Mouse (Mus musculus): ENCODE data around the gene Defb3. TPM values are rescaled to one million over a fixed set of nuclear protein-coding genes. Genes with fewer than 3 reads are reported as not detected.
"Not testable (repeated sequence)": the region's sequence is repeated elsewhere in the genome, so short reads cannot be mapped to it uniquely, and the experiment has no call there.

Gene Defb3
- total RNA-seq (2021), result not detected
- not detected in 2 replicates for polyA plus RNA-seq (2012; rRNA removed)
- long read RNA-seq, result 0 reads

DNA sequence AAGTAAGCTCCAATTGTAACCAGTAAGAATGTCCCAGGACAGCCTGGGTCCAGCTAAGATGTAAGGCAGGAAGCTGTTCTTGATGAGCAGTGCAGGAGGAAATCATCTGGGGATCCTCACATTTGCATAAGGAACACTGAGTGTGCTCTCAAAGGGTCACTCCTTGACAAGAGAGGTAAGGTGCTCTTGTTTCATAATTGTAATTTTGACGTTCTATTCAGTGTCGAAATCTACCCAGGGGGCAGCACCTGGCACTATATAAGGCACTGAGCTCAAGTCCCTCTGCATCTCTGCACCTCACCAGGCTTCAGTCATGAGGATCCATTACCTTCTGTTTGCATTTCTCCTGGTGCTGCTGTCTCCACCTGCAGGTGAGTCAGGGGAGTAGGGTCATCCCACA, at the start of gene Defb3:
TSS of gene Defb3 (plus strand) at position 301 of the 400 bp plus-strand sequence.
- not testable (repeated sequence) for DNase-seq

DNA sequence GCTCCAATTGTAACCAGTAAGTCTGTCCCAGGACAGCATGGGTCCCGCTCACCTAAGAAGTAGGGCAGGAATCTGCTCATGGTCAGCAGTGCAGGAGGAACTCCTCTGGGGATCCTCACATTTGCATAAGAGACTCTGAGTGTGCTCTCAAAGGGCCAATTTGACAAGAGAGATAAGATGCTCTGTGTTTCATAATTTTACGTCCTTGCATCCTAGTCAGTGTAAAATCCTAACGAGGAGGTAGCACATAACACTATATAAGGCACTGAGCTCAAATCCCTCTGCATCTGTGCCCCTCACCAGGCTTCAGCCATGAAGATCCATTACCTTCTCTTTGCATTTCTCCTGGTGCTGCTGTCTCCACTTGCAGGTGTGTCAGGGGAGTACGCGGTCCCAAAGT, 45.9 kb upstream of the Defb3 start, which contains the start of gene Defb5:
TSS of gene Defb5 (plus strand) at position 301 of the 400 bp plus-strand sequence.
- no peak for DNase-seq

DNA sequence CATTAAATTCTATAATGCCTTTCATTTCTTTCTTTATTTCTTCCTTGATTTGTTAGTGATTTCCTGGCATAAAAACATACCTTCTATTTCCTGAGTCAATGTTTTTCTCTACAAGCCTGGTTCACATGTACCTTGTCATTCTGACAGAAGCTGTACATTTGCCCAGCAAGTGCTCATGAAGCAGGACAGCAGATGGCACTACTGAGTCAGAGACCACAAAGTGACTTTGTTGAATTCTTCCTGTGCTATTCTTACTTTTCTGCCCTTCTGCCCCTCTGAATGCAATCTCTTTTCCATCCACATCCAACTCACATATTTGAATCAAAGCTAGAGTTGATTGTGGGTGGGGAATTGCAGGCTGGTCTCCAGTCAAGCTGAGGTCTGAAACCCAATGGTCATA, 35.0 kb upstream of the Defb3 start:
- DNase-seq, result no peak

DNA sequence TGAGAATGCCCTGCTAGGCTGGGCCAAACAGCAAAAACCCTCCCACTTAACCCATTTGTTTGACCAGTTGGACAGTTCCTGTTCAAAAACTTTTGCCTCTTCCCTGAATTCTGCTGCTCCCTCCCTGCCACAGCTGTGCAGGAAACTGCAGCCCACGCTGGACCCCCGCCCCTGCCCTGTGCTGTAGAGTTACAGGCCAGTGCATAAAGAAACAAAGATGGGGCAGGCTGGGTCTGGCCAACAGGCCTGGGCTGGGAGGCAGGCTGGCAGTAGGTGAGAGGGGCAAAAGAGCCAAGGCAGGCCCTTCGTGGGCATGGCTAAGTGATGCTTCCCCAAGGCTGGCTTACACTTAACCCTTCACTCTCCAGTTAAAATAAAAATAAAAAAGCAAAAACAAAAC, 33.5 kb upstream of the Defb3 start:
- no peak for DNase-seq

DNA sequence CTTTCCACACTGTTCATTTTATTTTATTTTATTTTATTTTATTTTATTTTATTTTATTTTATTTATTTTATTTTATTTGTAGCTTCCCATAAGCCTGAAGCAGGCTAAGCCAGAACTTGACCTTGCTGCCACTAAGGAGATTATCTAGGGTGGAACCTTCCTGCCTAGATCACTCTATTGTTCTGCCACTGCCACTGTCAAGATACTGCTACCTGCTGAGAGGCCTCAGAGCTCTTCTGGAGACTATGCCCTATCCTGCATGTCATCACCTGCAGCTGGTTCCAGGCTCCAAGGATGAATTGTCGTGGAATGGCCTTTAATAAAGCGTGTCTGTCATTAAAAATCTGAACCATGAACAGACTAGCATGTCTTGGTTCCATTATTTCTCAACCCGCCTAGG, 5.2 kb downstream of the Defb3 start:
- DNase-seq, result not testable (repeated sequence)

DNA sequence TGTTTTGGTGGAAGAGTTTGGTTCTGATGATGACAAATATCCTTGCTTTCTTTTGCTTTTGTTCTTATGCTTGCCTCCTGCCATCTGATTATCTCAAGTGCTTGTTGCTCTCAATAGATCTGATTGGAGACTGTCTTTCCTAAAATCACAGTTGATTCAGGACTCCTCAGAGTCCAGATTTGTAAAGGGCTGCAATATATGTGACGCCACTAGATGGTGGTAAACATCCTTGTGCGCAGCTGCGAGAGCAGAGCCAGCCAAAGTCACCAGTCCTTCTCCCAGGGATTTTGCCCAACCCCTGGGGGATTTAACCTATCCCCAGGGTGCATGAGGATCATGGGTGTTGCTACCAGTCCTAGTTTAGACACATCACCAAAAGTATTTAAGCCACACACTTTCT, 38.7 kb downstream of the Defb3 start:
- peak; percentile 4 for DNase-seq

Other genes starting within 250 kb of the Defb3 start
- gene Defb39, start 228.6 kb upstream of the Defb3 start, total RNA-seq (2021), result not detected
- not detected in 2 replicates for gene Defb39, start 228.6 kb upstream of the Defb3 start, polyA plus RNA-seq (2012; rRNA removed)
- gene Defb12, start 178.5 kb upstream of the Defb3 start, total RNA-seq (2021), result not detected
- not detected in 2 replicates for gene Defb12, start 178.5 kb upstream of the Defb3 start, polyA plus RNA-seq (2012; rRNA removed)
- not detected for gene Defb34, start 169.6 kb upstream of the Defb3 start, total RNA-seq (2021)
- gene Defb34, start 169.6 kb upstream of the Defb3 start, polyA plus RNA-seq (2012; rRNA removed), result not detected in 2 replicates
- gene Gm45826, start 152.6 kb upstream of the Defb3 start, total RNA-seq (2021), result not detected
- not detected in 2 replicates for gene Gm45826, start 152.6 kb upstream of the Defb3 start, polyA plus RNA-seq (2012; rRNA removed)
- not detected for gene Defb14, start 99.0 kb upstream of the Defb3 start, total RNA-seq (2021)
- gene Defb14, start 99.0 kb upstream of the Defb3 start, polyA plus RNA-seq (2012; rRNA removed), result not detected in 2 replicates
- gene Defb4, start 94.7 kb upstream of the Defb3 start, total RNA-seq (2021), result not detected
- not detected in 2 replicates for gene Defb4, start 94.7 kb upstream of the Defb3 start, polyA plus RNA-seq (2012; rRNA removed)
- gene Defb6, start 67.9 kb upstream of the Defb3 start, total RNA-seq (2021), result not detected
- gene Defb6, start 67.9 kb upstream of the Defb3 start, polyA plus RNA-seq (2012; rRNA removed), result not detected in 2 replicates
- gene Defb46, start 53.4 kb upstream of the Defb3 start, total RNA-seq (2021), result not detected
- gene Defb46, start 53.4 kb upstream of the Defb3 start, polyA plus RNA-seq (2012; rRNA removed), result not detected in 2 replicates
- not detected for gene Defb5, start 45.8 kb upstream of the Defb3 start, total RNA-seq (2021)
- not detected in 2 replicates for gene Defb5, start 45.8 kb upstream of the Defb3 start, polyA plus RNA-seq (2012; rRNA removed)
- gene Defb8, start 154.2 kb downstream of the Defb3 start, total RNA-seq (2021), result not detected
- gene Defb8, start 154.2 kb downstream of the Defb3 start, polyA plus RNA-seq (2012; rRNA removed), result not detected in 2 replicates
- not detected for gene Defb7, start 201.7 kb downstream of the Defb3 start, total RNA-seq (2021)
- not detected in 2 replicates for gene Defb7, start 201.7 kb downstream of the Defb3 start, polyA plus RNA-seq (2012; rRNA removed)